Mouse (Mus musculus): ENCODE data around the gene Stk11.

DNA sequence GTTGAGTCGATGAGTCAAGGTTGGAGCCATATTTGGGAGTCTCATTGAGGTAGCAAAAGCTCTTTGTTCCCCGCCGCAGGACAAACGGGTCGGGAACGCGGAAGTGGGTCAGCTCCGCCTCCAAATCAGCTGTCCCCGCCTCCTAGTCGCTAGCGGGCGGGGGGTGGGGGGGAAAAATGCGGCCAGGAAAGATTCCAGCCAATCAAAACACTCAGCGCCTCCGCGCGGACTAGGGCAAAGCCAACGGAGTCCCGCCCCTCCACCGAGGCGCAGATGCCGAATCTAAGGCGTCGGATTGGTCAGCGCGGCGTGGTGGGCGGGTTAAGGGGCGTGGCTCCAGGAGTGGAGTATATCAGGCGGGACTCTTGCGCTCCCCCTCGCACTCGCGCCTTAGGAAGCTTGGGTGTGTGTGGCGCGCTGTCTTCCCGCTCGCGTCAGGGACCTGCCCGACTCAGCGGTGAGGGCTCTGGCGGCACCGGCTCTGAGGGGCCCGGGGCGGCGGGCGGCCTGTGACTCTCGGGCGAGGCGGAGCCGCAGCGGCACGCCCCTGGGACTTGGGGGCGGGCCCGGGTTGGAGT, 51.9 kb downstream of the Stk11 start:
- TF ChIP-seq CTCF (IDR thresholded peaks at IDR 0.05; ENCODE audit: low read depth, low read length) (no peak), POLR2A (IDR thresholded peaks at IDR 0.05; ENCODE audit: insufficient read depth, low read length) (peak; percentile 97), EP300 (IDR thresholded peaks at IDR 0.05; ENCODE audit: insufficient read depth, low read depth, low read length) (0 out of 2 replicates have a peak, but pooled peaks have one; percentile 34)
